Mouse (Mus musculus): ENCODE data around the gene Snap91. TPM values are rescaled to one million over a fixed set of nuclear protein-coding genes. Genes with fewer than 3 reads are reported as not detected.

Gene Snap91
- 0.13 and 0.18 TPM in 2 replicates for total RNA-seq (2014; rRNA removed)
- not detected in 2 replicates for polyA plus RNA-seq (2012; rRNA removed)

GRCm38 (mm10) chr9:86880113-86880972, at the start of gene Snap91:
Gene Snap91, minus strand, starts transcription at chr9:86880654.
- WGBS, result 1% methylated on average over 101 of the region's 104 CpGs
- Histone ChIP-seq H3K27me3 (ENCODE audit: control insufficient read depth, insufficient read depth, low read length) (peaks cover 18% of the 10 kb centered on the region), H3K9ac (ENCODE audit: low read depth, low read length) (no peak within 1 kb of the TSS), H3K27ac (replicated peaks; ENCODE audit: insufficient read depth, low read depth, low read length) (no peak within 1 kb of the TSS), H3K79me2 (ENCODE audit: control insufficient read depth, insufficient read depth, low read length) (no peaks in the 10 kb centered on the region), H3K4me1 (ENCODE audit: control insufficient read depth, insufficient read depth, low read length) (no peaks in the 10 kb centered on the region), H3K4me3 (ENCODE audit: insufficient read depth, low read depth, low read length) (0 out of 2 replicates have a peak within 1 kb of the TSS, but pooled peaks have one; percentile 11), H3K36me3 (ENCODE audit: control insufficient read depth, insufficient read depth, low read length) (no peaks in the 10 kb centered on the region)
- TF ChIP-seq POLR2A (IDR thresholded peaks at IDR 0.05; ENCODE audit: extremely low read depth, insufficient read depth, low read length) (no peak), CTCF (IDR thresholded peaks at IDR 0.05; ENCODE audit: low read depth, low read length) (no peak)
- no peak for DNase-seq (ENCODE audit: extremely low read depth, low read depth, low spot score)

GRCm38 (mm10) chr9:86926519-86926918, 46.1 kb upstream of the Snap91 start:
- H3K79me2 ChIP-seq (ENCODE audit: control insufficient read depth, insufficient read depth, low read length), result no peaks in the 10 kb centered on the region
- H3K36me3 ChIP-seq (ENCODE audit: control insufficient read depth, insufficient read depth, low read length), result no peaks in the 10 kb centered on the region
- H3K4me1 ChIP-seq (ENCODE audit: control insufficient read depth, insufficient read depth, low read length), result no peaks in the 10 kb centered on the region
- H3K4me3 ChIP-seq (ENCODE audit: insufficient read depth, low read depth, low read length), result no peak overlapping the region
- H3K27me3 ChIP-seq (ENCODE audit: control insufficient read depth, insufficient read depth, low read length), result no peaks in the 10 kb centered on the region
- TF ChIP-seq POLR2A (IDR thresholded peaks at IDR 0.05; ENCODE audit: extremely low read depth, insufficient read depth, low read length), result no peak
- TF ChIP-seq CTCF (IDR thresholded peaks at IDR 0.05; ENCODE audit: low read depth, low read length), result no peak
- 83% methylated on average over 5 of the region's 5 CpGs for WGBS
- H3K9ac ChIP-seq (ENCODE audit: low read depth, low read length), result no peak overlapping the region
- no peak overlapping the region for H3K27ac ChIP-seq (replicated peaks; ENCODE audit: insufficient read depth, low read depth, low read length)
- DNase-seq (ENCODE audit: extremely low read depth, low read depth, low spot score), result no peak

- no peak for DNase-seq (ENCODE audit: extremely low read depth, low read depth, low spot score)
- Histone ChIP-seq H3K36me3 (ENCODE audit: control insufficient read depth, insufficient read depth, low read length) (no peaks in the 10 kb centered on the region), H3K27me3 (ENCODE audit: control insufficient read depth, insufficient read depth, low read length) (no peaks in the 10 kb centered on the region), H3K4me1 (ENCODE audit: control insufficient read depth, insufficient read depth, low read length) (no peaks in the 10 kb centered on the region), H3K79me2 (ENCODE audit: control insufficient read depth, insufficient read depth, low read length) (no peaks in the 10 kb centered on the region), H3K27ac (replicated peaks; ENCODE audit: insufficient read depth, low read depth, low read length) (no peak overlapping the region), H3K4me3 (ENCODE audit: insufficient read depth, low read depth, low read length) (no peak overlapping the region), H3K9ac (ENCODE audit: low read depth, low read length) (no peak overlapping the region)
- 74% methylated on average over 6 of the region's 6 CpGs for WGBS
- no peak for TF ChIP-seq CTCF (IDR thresholded peaks at IDR 0.05; ENCODE audit: low read depth, low read length)
- TF ChIP-seq POLR2A (IDR thresholded peaks at IDR 0.05; ENCODE audit: extremely low read depth, insufficient read depth, low read length), result no peak
Observed at GRCm38 (mm10) chr9:86925688-86926087, 45.2 kb upstream of the Snap91 start.

GRCm38 (mm10) chr9:86922430-86922829, 42.0 kb upstream of the Snap91 start:
- no peaks in the 10 kb centered on the region for H3K4me1 ChIP-seq (ENCODE audit: control insufficient read depth, insufficient read depth, low read length)
- H3K79me2 ChIP-seq (ENCODE audit: control insufficient read depth, insufficient read depth, low read length), result no peaks in the 10 kb centered on the region
- H3K27ac ChIP-seq (replicated peaks; ENCODE audit: insufficient read depth, low read depth, low read length), result no peak overlapping the region
- H3K9ac ChIP-seq (ENCODE audit: low read depth, low read length), result no peak overlapping the region
- no peak for DNase-seq (ENCODE audit: extremely low read depth, low read depth, low spot score)
- no peaks in the 10 kb centered on the region for H3K27me3 ChIP-seq (ENCODE audit: control insufficient read depth, insufficient read depth, low read length)
- WGBS, result 86% methylated on average over 3 of the region's 3 CpGs
- no peaks in the 10 kb centered on the region for H3K36me3 ChIP-seq (ENCODE audit: control insufficient read depth, insufficient read depth, low read length)
- TF ChIP-seq POLR2A (IDR thresholded peaks at IDR 0.05; ENCODE audit: extremely low read depth, insufficient read depth, low read length), result no peak
- TF ChIP-seq CTCF (IDR thresholded peaks at IDR 0.05; ENCODE audit: low read depth, low read length), result no peak
- no peak overlapping the region for H3K4me3 ChIP-seq (ENCODE audit: insufficient read depth, low read depth, low read length)

GRCm38 (mm10) chr9:86916543-86916942, 36.1 kb upstream of the Snap91 start:
- H3K27me3 ChIP-seq (ENCODE audit: control insufficient read depth, insufficient read depth, low read length), result no peaks in the 10 kb centered on the region
- TF ChIP-seq POLR2A (IDR thresholded peaks at IDR 0.05; ENCODE audit: extremely low read depth, insufficient read depth, low read length) (no peak), CTCF (IDR thresholded peaks at IDR 0.05; ENCODE audit: low read depth, low read length) (no peak)
- H3K4me1 ChIP-seq (ENCODE audit: control insufficient read depth, insufficient read depth, low read length), result no peaks in the 10 kb centered on the region
- no peak for DNase-seq (ENCODE audit: extremely low read depth, low read depth, low spot score)
- no peaks in the 10 kb centered on the region for H3K36me3 ChIP-seq (ENCODE audit: control insufficient read depth, insufficient read depth, low read length)
- no peak overlapping the region for H3K9ac ChIP-seq (ENCODE audit: low read depth, low read length)
- H3K27ac ChIP-seq (replicated peaks; ENCODE audit: insufficient read depth, low read depth, low read length), result no peak overlapping the region
- H3K4me3 ChIP-seq (ENCODE audit: insufficient read depth, low read depth, low read length), result no peak overlapping the region
- 75% methylated on average over 3 of the region's 3 CpGs for WGBS
- H3K79me2 ChIP-seq (ENCODE audit: control insufficient read depth, insufficient read depth, low read length), result no peaks in the 10 kb centered on the region
